ENCODE assay signal across 17 mouse cellular contexts in genomic region chr10:80761821-80762220, GRCm38 (mm10). TPM values are rescaled to one million over a fixed set of nuclear protein-coding genes. Genes with fewer than 3 reads are reported as not detected.
"Had no signal": no experiment of that assay in that cellular context is flagged by ENCODE, and none has a peak within 500 bp of the region (broad histone marks: within the 10 kb centered on the region; RNA-seq: fewer than 3 reads in every experiment).

No protein-coding gene starts in this region.

- H3K4me3 ChIP-seq: limb, embryonic 12.5 days; limb, embryonic 15.5 days had no signal

- DNase-seq: left cerebral cortex, postnatal 4 days; lung, embryonic 14.5 days; midbrain, embryonic 14.5 days; thymus, adult 2 months; thymus, postnatal 14 days; thymus, postnatal 4 days had no signal

- H3K4me2 ChIP-seq: limb, embryonic 12.5 days; limb, embryonic 15.5 days; lung, embryonic 14.5 days had no signal

- H3K9me3 ChIP-seq: limb, embryonic 12.5 days; limb, embryonic 15.5 days had no signal

- H3K27me3 ChIP-seq: limb, embryonic 12.5 days; limb, embryonic 15.5 days had no signal

- H3K27ac ChIP-seq: limb, embryonic 12.5 days; limb, embryonic 15.5 days; macrophage; stomach, postnatal 0 days had no signal

- H3K9ac ChIP-seq: limb, embryonic 12.5 days; limb, embryonic 15.5 days; lung, embryonic 14.5 days had no signal

- ATAC-seq: lung, postnatal 0 days had no signal

RNA-seq across cellular contexts. Expression of gene Amh, which starts 43.2 kb away (rescaled TPM):
- polyA plus RNA-seq: intestine, embryonic 14.5 days; intestine, postnatal 0 days; kidney, embryonic 14.5 days; limb, embryonic 12.5 days; limb, embryonic 15.5 days; macrophage; midbrain, embryonic 14.5 days; midbrain, postnatal 0 days; neural tube, embryonic 11.5 days; stomach, embryonic 14.5 days had no signal
